Mouse (Mus musculus): ENCODE measurements around the gene Zhx3.
A peak's percentile ranks its signal among the peaks of the same experiment; 100 is the strongest.

Zhx3 gene

DNA sequence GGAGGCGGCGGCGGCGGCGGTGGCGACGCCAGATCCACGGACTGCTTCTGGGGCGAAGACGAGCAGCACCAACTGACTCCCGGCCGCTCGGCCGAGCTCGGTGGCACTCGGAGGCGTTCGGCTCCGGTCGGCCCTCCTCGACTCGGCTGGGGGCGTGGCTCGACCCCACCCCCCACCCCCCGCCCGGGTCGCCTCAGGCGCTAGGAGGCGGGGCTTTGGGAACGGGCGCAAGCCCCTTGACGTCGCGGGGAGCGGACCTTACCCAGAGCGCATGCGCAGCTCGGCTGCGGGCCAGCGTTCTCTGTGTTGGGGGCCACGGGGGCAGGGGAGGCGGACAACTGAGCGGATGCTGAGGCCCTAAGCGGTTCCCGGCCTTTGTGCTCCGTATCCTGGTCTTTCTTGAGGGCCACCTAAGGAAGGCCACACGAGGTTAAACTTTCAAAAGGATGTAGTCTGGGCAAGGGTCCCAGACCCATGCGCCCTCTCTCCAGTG, at the start of gene Zhx3:
Gene Zhx3, minus strand, starts transcription at position 109 of the 493 bp plus-strand sequence.
- DNase-seq (ENCODE audit: low read depth, low spot score): peak; percentile 95

DNA sequence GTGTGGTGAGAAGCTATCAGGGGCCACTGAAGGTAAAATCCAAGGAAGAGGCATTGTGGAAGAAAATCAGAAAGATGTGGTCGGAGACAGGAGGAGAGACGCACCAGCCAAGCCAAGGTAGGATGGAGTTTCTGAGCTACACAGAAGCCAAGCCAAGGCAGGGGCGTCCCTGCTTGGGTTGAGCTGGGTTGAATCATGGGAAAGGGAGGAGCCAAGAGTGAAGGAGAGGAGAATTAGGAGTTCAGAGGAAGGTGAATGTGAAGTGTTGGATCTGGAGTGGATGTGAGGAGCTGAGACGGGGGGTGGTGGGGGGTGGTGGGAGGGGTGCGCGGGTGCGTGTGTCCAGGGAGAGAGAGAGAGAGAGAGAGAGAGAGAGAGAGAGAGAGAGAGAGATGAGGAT, 48.5 kb upstream of the Zhx3 start:
- no peak for DNase-seq (ENCODE audit: low read depth, low spot score)

DNA sequence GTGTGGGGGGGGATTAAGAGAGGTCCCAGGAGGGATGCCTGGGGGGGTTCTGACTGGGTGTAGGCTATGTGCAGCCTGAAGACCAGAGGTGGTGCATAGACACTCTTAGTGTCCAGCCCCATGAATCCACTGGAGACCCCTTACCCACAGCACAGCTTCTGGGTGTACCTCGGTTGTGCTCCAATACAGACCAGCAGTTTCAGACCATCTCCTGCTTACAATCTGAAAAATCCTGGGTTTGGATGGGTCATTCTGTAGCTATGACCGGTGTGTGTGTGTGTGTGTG, 46.1 kb upstream of the Zhx3 start:
- DNase-seq (ENCODE audit: low read depth, low spot score): no peak

DNA sequence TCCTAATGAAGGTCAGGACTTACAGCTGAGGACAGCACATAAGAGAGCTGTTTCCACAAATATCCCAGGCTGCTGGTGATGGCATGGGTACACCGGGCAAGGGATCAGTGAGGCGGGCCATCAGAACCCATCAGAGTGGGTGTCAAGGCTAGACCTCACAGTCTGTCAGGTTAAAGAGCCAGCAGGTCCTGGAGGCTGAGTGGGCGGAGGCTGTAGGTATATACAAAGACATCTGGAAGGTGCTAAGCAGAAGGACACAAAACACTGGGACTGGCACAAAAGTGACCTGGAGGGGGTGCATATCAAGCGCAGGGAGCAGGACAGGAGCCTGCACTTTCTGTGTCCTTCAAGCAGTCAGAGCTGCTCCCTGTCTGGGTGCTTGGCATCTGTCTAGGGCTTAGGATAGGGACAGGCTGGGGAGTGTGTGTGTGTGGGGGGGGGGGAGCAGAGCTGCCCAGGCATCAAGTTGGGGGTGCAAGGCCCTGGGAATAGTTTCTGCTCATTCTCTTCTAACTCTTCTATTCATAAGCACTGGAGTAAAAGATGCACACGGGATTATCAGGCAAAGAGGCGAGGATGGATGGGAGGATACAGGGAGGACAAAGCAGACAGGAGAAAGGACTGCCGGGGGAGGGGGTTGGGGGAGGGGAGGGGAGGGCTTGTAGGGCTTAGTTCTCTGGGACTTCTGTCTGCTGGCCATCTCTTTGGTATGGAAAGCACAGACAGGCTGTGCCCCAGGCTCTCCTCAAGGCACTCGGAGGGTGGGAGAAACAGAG, 45.5 kb upstream of the Zhx3 start:
- DNase-seq (ENCODE audit: low read depth, low spot score): no peak

DNA sequence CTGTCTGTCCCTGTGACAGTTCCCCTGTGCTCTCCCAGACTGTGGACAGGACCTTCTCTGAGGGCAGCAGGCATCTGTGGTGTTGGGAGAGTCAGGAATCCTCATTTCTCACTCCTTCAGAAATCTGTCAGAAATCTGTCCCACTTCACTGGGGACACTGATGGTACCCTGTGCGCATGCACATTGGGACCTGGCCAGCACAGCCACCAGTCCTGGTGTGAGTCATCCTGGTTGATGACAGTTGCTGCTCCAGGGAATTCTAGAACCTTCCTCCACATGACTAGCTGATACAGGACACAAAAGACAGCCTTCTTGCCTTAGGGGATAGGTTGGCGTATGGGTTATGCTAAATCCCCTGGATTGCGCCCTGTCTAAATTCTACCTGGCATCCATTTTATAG, 44.5 kb upstream of the Zhx3 start:
- DNase-seq (ENCODE audit: low read depth, low spot score): no peak

DNA sequence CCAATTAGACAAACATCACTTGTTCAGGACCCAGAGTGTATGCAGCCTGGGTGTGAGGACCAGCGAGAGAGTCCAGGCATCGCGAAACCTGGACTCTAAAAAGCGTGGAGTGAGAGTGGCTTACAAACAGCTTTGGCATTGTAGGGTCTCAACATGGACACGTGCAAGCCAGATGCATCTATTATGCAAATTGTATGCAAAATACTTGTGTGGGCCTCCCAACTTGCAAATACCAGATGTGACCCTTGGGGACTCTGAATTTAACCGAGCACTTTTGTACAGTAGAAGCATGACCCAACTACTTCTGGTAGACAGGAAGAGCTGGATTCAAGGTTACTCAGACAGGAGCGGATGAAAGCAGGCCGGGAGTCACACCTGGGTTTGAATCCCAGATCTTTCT, 43.9 kb upstream of the Zhx3 start:
- DNase-seq (ENCODE audit: low read depth, low spot score): no peak

DNA sequence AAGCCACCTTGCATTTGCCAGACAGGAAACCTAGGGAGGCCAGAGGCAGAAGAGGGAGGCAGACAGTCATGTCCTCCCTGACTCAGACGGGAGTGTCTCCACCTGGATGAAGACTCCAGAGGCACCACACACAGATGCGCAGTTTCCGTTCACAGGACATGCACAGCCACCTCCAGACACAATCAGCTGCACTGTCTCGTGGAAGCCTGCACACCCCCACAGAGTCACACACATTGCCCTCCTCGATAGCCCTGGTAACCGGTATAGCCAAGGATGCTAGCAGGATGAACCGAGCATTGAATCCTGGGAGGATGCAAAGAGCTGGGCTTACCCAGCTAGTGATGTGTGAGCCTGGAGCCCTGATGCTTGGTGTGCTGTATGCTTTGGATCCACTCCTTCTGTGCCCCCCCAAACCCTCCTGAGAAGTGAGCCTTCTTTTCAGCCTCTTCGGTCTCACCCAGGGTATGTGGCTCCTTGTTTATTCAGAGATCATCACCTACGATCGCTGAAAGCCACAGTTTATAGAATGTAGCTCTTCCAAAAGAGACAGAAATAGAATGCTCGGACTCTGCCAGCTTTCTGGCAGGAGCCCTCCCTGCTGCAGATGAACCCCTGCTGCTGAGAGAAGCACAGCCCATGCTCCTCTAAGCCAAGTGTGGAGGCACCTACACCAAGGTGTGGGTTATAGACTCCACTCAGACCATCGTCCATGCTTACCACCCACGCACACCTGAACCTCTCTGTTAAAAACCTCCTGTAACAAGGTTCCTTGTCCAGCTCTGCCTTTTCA, 43.2 kb upstream of the Zhx3 start:
- no peak for DNase-seq (ENCODE audit: low read depth, low spot score)

DNA sequence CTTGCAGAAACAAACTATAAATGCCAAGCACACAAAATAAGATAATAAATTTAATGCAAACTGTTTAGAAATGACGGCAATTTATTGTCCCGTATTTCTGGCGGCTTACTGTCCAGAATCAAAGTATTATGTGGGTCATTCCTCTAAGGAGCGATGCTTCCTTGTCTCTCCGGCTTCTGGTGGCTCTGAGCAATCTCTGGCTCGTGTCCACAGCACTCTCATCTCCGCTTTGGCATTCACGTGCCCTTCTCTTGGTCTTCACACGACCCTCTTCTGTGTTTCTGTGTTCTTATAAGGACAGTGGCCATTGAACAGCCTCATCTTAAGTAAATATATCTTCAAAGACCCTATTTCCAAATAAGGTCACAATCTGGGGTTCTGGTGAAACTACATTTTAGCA, 41.9 kb upstream of the Zhx3 start:
- no peak for DNase-seq (ENCODE audit: low read depth, low spot score)

DNA sequence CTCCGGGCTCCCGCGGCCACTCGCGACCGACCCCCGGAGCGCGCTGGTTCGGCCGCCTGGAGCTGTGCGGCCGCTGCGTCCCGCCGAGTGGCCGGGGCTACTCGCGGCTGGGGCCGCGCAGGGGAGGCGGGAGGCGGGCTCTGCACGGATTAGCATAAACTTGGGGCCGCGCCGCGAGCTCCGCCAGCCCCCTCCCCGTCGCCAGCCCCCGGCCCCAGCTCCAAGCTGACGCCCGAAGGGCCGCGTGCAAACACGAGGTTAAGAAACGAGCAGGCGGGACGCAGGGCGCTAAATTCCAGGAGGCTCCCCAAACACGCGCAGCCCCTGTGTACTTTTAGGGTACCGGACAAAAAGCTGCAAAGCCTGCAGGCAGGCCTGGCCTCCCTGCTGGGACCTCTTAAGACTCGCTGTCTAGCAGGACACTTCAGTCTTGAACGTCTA, 39.5 kb upstream of the Zhx3 start, which contains the start of gene Emilin3:
Gene Emilin3, minus strand, starts transcription at position 98 of the 441 bp plus-strand sequence.
- DNase-seq (ENCODE audit: low read depth, low spot score): no peak

DNA sequence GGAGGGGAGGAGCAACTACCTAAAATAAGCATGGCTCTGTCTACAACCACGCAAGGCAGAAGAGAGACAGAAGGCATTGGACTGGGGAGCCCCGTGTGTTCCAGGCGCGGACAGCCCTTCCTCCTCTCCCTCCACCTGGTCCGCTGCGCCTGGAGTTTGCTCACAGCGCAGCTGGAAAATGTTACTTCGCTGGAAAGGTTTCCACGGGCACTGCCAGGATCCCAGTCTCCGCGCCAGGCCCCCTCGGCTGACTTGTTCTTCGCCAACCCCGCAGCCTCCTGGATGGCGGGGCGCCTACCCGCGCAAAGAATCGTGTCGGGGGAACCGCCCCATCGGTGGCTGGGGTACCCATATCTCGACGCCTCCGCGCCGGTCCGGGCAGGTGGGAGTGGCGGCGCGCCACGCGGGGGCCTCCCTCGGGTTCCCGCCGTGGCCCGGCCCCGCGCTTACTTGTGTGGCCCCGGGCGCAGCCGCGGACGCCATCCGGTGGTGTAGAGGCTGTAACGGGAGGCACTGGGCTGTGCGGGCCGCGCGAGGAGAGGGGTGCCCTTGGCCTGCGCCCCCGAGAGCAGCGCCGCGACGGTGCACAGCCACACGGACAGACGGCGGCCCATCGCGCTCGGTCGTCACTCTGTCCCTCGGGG, 38.9 kb upstream of the Zhx3 start:
- no peak for DNase-seq (ENCODE audit: low read depth, low spot score)

DNA sequence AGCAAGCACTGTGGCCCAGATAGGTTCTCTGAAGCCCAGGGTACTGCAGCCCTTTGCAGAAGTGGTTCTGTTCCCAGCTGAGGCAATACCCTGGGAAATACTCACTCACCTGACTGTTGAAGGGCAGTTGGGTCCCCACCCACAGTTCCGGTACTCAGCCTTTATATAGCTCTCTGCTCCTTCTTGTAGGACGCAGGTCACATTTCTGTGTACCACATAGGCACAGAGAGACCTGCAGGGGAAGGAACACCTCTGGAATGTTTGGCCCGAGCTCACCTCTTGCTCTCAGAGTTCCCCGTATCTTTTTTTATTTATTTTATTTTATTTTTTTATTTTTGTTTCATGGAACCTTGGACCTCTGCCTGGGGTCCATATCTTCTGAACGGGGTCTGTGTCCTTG, 37.8 kb upstream of the Zhx3 start:
- no peak for DNase-seq (ENCODE audit: low read depth, low spot score)

DNA sequence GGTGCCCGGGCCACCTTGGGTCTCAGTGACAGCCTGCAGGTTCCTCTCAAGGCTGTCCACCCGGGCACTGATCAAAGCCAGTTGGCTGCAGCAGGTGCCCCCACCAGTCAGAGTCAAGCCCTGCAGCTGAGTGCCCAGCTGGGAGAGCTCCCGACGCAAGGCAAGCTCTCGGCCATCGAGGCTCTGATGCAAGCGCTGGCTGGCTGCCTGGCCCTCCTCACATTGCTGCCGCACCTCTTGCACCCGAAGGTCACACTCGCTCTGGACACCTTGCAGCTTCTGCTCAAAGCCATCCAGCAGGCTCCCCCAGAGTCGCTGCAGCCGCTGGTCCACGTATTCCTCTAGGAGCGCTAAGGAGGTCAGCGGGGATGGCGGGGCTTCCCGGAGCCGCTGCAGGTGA, 35.8 kb upstream of the Zhx3 start:
- no peak for DNase-seq (ENCODE audit: low read depth, low spot score)

DNA sequence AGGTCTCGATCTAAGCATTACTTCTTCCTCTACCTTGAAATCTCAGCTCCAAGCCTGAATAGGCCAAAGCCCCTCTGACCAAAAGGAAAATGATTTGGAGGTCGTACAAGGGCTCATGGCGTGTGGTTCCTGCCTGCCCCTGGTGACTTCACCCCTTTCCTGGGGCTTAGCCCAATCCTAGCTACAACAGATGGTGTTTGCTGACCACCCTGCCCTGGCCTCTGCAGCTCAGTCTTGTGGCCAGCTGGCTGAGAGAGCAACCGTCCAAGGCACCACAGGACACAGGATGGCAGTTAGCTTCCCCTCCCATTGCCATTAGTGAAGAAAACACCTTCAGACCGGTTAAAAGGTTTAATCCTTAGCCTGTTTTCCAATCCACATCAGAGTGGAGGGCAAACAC, 33.3 kb upstream of the Zhx3 start:
- no peak for DNase-seq (ENCODE audit: low read depth, low spot score)

DNA sequence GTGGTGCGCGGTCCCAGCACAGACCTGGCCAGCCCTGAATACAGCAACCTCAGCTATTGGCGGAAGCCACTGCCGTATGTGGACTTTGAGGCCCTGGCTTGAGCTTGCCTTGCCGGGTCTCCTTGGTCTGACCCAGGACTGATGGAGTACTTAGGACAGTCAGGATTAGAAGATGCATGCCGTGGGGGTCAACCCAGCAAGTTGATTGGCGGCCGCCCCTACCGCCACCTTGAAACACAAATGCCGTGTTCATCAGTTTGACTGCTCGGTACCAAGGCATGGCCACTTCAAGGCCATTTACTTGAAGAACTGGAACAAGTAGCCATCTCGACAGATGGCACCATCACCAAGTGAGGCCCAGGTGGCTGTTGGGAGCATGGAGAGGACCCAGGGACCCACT, 32.5 kb upstream of the Zhx3 start:
- DNase-seq (ENCODE audit: low read depth, low spot score): no peak

DNA sequence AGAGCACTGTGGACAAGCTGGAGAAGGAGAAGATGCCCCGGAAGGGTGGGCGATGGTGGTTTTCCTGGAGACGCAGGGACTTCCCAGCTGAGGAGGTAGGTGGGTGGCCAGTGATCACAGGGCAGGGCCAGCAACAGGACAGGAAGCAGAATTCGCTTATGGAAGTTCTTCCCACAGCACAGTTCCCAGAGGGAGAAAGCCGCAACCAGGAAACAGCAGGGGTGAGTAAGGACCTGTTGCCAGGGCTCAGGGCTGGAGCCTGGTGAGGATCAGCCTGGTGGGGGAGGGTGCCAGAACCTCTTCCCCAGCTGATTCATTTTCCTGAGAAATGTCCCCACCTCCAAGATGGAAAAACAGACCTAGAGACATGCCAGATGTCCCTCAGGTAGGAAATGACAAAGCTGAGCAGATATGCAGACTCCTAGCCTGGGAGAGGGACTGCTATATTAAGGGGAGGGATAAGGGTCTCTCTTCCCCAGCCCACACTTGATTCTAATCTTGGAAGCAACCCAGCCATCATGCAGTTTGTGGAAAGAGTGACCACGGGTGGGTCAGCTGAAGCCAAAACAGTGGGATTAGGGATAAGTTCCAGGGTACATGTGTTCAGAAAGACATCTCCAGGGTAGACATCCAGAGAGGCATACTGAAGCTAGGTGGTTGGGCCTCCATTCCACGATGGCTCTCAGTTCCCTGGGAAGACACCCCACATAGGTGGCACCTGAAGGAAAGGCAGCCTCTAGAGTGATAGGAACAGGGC, 29.0 kb upstream of the Zhx3 start:
- no peak for DNase-seq (ENCODE audit: low read depth, low spot score)

DNA sequence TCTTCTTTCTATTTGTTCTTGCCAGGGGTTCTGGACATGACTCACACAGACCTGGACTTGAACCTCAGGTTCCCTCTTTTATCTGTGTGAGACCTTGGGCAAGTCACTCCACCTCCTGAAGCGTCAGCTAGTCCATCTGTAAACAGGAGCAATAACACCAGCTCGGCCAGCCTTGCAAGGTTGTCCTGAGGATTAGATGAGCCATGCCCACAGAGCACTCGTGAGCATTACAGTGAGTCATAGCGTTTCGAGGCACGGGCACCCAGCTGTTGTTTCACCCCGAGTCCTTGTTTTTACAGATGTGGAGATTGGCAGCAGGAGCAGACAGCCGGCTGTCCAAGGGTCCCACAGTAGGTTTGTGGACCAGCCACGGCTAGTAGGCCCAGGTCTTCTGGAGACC, 18.9 kb upstream of the Zhx3 start:
- no peak for DNase-seq (ENCODE audit: low read depth, low spot score)

DNA sequence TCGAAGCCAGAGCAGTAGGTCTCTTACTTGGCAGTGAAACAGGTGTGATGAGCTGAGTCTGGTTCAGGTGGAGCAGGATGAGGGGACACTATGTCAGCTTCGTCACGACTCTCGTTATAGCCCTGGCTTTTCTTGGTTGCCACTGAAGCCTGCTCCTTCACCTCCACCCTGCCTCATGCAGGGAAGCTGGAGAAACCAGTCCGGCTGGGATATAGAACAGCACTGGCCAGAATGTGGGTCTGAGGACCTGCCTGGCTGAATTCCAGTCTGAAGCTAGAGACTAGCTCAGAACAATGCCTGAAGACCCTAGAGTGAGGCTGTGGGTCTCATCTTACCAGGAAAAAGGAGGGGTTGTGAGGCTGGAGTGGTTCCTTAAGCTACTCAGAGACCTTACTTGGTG, 18.2 kb upstream of the Zhx3 start:
- no peak for DNase-seq (ENCODE audit: low read depth, low spot score)

DNA sequence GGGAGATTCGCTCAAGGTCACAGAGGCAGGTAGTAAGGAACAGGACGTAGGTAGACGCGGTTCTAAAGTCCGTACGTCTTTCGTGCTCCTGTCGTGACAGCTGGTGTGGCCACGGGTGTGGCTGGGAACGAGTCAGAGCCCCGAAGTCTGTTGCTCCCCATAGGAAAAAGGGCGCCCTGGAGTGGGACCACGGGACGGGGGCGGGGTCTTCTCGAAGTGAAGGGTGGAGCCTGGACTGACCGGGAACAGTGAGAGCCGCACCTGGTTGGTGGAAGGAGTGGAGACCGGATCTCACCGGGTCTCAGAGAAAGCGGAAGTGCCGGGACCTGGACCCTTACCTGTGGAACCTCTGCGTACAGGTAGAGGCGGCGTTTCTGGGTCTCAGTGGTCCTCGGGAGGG, 15.1 kb upstream of the Zhx3 start:
- no peak for DNase-seq (ENCODE audit: low read depth, low spot score)

DNA sequence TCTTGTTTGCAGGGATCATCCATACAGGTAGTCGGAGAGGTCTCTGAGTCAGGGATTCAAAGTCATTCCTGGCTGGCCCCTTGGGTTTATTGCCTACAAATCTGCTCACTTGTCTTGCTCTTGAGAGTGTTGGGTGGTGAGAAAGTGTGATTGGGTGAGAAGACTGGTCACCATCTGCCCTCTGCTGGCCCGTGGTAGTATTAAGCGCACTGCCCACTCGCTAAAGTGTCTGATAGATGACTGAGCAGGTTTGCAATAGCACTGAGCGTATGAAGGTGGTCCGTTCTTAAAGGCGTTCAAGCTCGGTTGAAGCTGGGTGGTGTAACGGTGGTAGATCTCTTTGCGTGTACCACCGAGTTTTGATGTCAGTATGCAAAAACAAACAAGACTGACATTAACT, 14.5 kb upstream of the Zhx3 start:
- DNase-seq (ENCODE audit: low read depth, low spot score): peak; percentile 76

DNA sequence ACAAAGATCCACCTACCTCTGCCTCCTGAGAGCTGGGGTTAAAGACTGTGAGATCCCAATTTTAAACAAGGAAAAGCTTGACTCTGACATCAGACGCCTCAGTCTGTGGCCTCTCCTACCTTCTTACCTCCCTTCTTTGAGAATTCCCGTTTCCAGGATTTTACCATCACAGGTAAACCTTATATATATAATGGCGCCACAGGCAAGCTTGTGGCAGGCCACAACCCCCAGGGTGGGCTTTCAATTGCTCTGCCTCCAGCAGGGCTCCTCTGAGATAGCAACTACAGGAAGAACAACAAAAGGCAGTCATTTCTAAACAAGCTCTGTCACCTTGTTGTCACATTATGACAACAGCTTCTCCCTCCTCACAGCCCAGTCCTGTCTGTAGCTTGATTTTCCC, 13.4 kb upstream of the Zhx3 start:
- no peak for DNase-seq (ENCODE audit: low read depth, low spot score)

DNA sequence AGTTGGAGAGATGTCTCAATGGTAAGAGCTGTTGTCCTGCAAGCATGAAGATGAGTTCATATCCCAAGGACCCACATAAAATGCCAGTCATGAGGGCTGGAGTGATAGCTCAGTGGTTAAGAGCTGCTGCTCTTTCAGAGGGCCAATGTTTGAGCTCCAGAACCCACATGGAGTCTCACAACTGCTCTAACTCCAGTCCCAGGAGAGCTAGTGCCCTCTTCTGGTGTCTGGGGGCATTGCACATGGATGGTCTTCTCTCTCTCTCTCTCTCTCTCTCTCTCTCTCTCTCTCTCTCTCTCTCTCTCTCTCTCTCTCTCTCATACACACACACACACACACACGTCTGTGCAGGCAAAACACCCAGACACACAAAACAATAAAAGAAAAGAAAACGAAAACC, 12.0 kb upstream of the Zhx3 start:
- peak; percentile 43 for DNase-seq (ENCODE audit: low read depth, low spot score)

DNA sequence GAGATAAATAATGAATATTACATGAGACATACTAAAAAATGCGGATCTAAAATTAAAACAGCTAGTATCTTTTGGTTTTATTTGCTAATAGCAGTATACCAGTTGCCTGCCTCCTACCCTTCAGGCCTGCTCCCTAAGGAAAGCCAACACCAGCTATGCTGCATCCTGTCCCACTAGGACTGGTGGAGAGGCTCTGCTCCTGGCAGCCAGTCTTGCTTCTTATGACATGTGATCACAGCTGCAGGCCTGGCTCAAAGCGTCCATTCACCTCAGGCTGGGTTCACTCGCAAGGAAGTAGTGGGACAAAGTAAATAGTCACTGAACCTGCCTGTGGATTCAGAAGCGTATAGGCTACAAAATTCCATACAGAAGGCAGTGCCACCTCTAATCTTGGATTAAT, 11.1 kb upstream of the Zhx3 start:
- DNase-seq (ENCODE audit: low read depth, low spot score): no peak

Data from retina, postnatal 7 days (tissue).